In the genomic region with DNA sequence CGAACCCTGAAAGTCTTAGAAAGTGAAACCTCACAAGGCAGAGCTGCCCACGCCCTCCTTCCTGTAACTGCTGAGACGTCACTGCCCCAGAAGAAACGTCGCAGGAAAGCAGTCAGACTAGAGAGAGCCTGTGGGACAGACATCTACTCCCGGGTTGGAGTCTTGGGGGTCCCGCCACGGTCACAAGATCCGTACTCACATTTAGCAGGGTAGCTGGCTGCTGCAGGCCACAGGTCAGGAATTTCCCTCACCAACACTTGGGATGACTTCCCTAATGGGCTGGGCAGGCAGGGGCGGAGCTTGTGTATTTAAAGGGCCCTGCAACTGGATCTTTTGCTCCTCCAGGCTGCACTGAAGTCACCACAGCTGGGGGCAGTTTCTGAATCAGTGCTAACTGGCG, we compare ENCODE assay signal across 8 mouse cellular contexts. TPM values are rescaled to one million over a fixed set of nuclear protein-coding genes. Genes with fewer than 3 reads are reported as not detected.
DNase-seq lines count a peak whose midpoint lies in the region; ATAC-seq and TF ChIP-seq lines count a peak whose summit lies in the region.

Mvp (minus strand) TSS at position 302 of the 400 bp plus-strand sequence.

- 27% methylated on average over 11 of the region's 11 CpGs for WGBS in intestine, embryonic 14.5 days
- WGBS in liver, embryonic 16.5 days (ENCODE audit: insufficient replicate concordance), result 16% methylated on average over 11 of the region's 11 CpGs
- WGBS in neural tube, embryonic 12.5 days, result 69% methylated on average over 11 of the region's 11 CpGs

- no peak for TF ChIP-seq CTCF in Patski (IDR thresholded peaks at IDR 0.05)

- CTCF ChIA-PET in Patski (lab: Charles Lee), result interaction anchor here (1.4 to 4.7 kb wide), 2 partner anchors 11 to 97 kb away, joined by 3 to 21 read pairs; no protein-coding TSS in a partner anchor

- peaks cover 29% of the 10 kb centered on the region for H3K4me1 ChIP-seq in intestine, embryonic 14.5 days (replicated peaks; ENCODE audit: control insufficient read depth, insufficient read depth, low read length)
- peaks cover 43% of the 10 kb centered on the region for H3K4me1 ChIP-seq in liver, embryonic 16.5 days (ENCODE audit: control insufficient read depth, low read depth, low read length)
- peaks cover 41% of the 10 kb centered on the region for H3K4me1 ChIP-seq in neural tube, embryonic 12.5 days

- POLR2A ChIA-PET in Patski (lab: Charles Lee), result interaction anchor here (0.6 to 1.3 kb wide), 3 partner anchors 10 to 93 kb away, joined by 3 to 5 read pairs (median 3); no protein-coding TSS in a partner anchor

- H3K27me3 ChIP-seq in Patski, result no peaks in the 10 kb centered on the region
- no peaks in the 10 kb centered on the region for H3K27me3 ChIP-seq in intestine, embryonic 14.5 days (replicated peaks; ENCODE audit: control insufficient read depth, insufficient read depth, low read length)
- H3K27me3 ChIP-seq in liver, embryonic 16.5 days (ENCODE audit: control insufficient read depth, insufficient read depth, low read depth, low read length), result no peaks in the 10 kb centered on the region
- no peaks in the 10 kb centered on the region for H3K27me3 ChIP-seq in neural tube, embryonic 12.5 days (replicated peaks)

- H3K4me3 ChIP-seq in intestine, embryonic 14.5 days (ENCODE audit: low read depth, low read length), result peak within 1 kb of the TSS; percentile 32
- peak within 1 kb of the TSS; percentile 73 for H3K4me3 ChIP-seq in liver, embryonic 16.5 days (ENCODE audit: low read depth, low read length)
- 0 out of 2 replicates have a peak within 1 kb of the TSS, but pooled peaks have one; percentile 10 for H3K4me3 ChIP-seq in neural tube, embryonic 12.5 days

- in situ Hi-C loops in Patski (cut with MboI; ENCODE audit: low pct_unique_long_range_greater_than_20kb), result no loop called here

- H3K4me2 ChIP-seq in intestine, embryonic 14.5 days (ENCODE audit: low read length), result peak within 1 kb of the TSS; percentile 88
- H3K4me2 ChIP-seq in liver, embryonic 16.5 days (ENCODE audit: low read depth, low read length), result peak within 1 kb of the TSS; percentile 81
- peak within 1 kb of the TSS; percentile 94 for H3K4me2 ChIP-seq in neural tube, embryonic 12.5 days (replicated peaks)

- 0 out of 2 replicates have a peak within 1 kb of the TSS, but pooled peaks have one; percentile 35 for H3K27ac ChIP-seq in intestine, embryonic 14.5 days (ENCODE audit: low read depth)
- H3K27ac ChIP-seq in liver, embryonic 16.5 days (ENCODE audit: low read length), result peak within 1 kb of the TSS; percentile 81
- no peak within 1 kb of the TSS for H3K27ac ChIP-seq in neural tube, embryonic 12.5 days

- peak; percentile 34 for ATAC-seq in Patski
- ATAC-seq in intestine, embryonic 14.5 days (replicated peaks; ENCODE audit: low FRiP score, low TSS enrichment, low read depth), result no peak
- ATAC-seq in liver, embryonic 16.5 days (ENCODE audit: low read depth), result no peak
- ATAC-seq in neural tube, embryonic 12.5 days (ENCODE audit: low FRiP score, low read depth), result no peak

- no peaks in the 10 kb centered on the region for H3K9me3 ChIP-seq in intestine, embryonic 14.5 days (ENCODE audit: control insufficient read depth, low read length)
- H3K9me3 ChIP-seq in liver, embryonic 16.5 days (replicated peaks; ENCODE audit: control insufficient read depth, low read length), result no peaks in the 10 kb centered on the region
- H3K9me3 ChIP-seq in neural tube, embryonic 12.5 days, result no peaks in the 10 kb centered on the region

- DNase-seq in 3T3-L1 (ENCODE audit: low read depth, low spot score) (peak; percentile 78), Patski (ENCODE audit: low read depth, low spot score) (no peak)
- DNase-seq in embryo, embryonic 10 days (ENCODE audit: low spot score), result peak; percentile 69
- DNase-seq in gastrocnemius, postnatal 4 days (ENCODE audit: low spot score in 2 of 2), result peak in 1 of 2 experiments; percentile 54
- DNase-seq in intestine, embryonic 14.5 days (ENCODE audit: low spot score), result peak; percentile 69
- DNase-seq in frontal cortex, postnatal 14 days (ENCODE audit: low spot score in 2 of 2), result no peak

- H3K9ac ChIP-seq in intestine, embryonic 14.5 days (ENCODE audit: low read length), result peak within 1 kb of the TSS; percentile 8
- H3K9ac ChIP-seq in liver, embryonic 16.5 days (ENCODE audit: low read depth, low read length), result peak within 1 kb of the TSS; percentile 70
- H3K9ac ChIP-seq in neural tube, embryonic 12.5 days, result 0 out of 2 replicates have a peak within 1 kb of the TSS, but pooled peaks have one; percentile 3

- peaks cover 25% of the 10 kb centered on the region for H3K36me3 ChIP-seq in intestine, embryonic 14.5 days (ENCODE audit: control insufficient read depth, insufficient read depth, low read length)
- H3K36me3 ChIP-seq in liver, embryonic 16.5 days (ENCODE audit: control insufficient read depth, insufficient read depth), result peaks cover 9% of the 10 kb centered on the region; the same call in 1 of the 2 replicates
- H3K36me3 ChIP-seq in neural tube, embryonic 12.5 days, result peaks cover 27% of the 10 kb centered on the region

RNA-seq across cellular contexts. Expression of gene Mvp, which starts in this region (rescaled TPM):
- 104 TPM for polyA plus RNA-seq in Patski (2021)
- total RNA-seq in gastrocnemius, postnatal 4 days (2021), result 10 to 100 TPM; 23.2 to 27.1 TPM
- polyA plus RNA-seq in intestine, embryonic 14.5 days (2014; fragmentation: Nextera tagmentation; extraction: Ambion mirVana), result 27.4 and 29.6 TPM in 2 replicates
- 7.7 and 8.9 TPM in 2 replicates for polyA plus RNA-seq in liver, embryonic 16.5 days (2015; fragmentation: Nextera tagmentation; extraction: Ambion mirVana)
- polyA plus RNA-seq in neural tube, embryonic 12.5 days (2016; fragmentation: Nextera tagmentation; extraction: Ambion mirVana), result 5.9 and 6.6 TPM in 2 replicates

Comparison
In these comparisons a context has a peak if more than half of its experiments do, and no peak if none do; other contexts are left out.
1. DNase-seq: peak in 3T3-L1 (single experiment), embryo, embryonic 10 days (single experiment) and intestine, embryonic 14.5 days (single experiment); none in Patski (single experiment) and frontal cortex, postnatal 14 days (0 of 2).
2. H3K4me3 ChIP-seq: peak in every context shown above with its lines; median percentile 73 in liver, embryonic 16.5 days; 32 in intestine, embryonic 14.5 days; 10 in neural tube, embryonic 12.5 days.
3. H3K9ac ChIP-seq: peak in every context shown above with its lines; median percentile 70 in liver, embryonic 16.5 days; 8 in intestine, embryonic 14.5 days; 3 in neural tube, embryonic 12.5 days.
4. Peak in every context shown above with its lines, with median percentiles within 50 percentile points of each other: H3K4me2 ChIP-seq.